Mouse (Mus musculus): ENCODE results near the gene Slc25a12.

Gene Slc25a12

DNA sequence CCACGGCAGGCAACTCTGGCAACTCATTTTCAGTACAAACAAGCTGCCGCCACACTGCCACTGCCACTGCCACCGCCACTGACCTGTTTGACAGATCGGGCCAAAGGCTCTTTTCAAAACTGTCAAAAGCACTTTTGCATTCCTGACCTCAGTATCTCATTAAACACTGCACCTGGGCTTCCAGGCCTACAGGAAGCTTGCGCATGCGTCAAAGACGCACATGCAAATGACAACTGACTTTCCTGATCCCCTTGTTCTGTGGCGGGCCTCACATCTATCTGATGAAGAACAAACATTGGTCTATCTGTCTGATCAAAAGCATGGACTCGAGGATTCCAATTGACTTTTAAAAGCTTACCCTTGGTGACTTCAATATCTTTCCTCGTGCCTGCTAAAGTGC is 55.5 kb downstream of the Slc25a12 start:
- no peak for DNase-seq (ENCODE audit: low read depth in 1 of 2, low spot score in 2 of 2)

DNA sequence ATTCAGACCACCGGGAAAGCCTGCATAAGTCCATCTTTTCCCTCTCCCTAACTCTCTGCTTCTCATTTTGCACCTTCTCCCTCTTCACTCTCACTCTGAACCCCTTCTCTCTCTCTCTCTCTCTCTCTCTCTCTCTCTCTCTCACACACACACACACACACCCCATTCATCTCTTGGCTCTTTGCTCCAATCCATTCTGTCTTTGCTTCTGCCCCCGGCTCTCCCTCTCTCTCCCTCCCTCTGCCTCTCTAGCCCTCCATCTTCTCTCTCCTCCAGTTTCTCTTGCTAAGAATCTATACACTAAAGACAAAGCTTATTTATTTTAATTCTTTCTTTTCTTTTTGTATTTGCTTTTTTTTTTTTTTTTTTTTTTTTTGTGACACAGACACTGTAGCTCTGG is 57.8 kb downstream of the Slc25a12 start:
- no peak for DNase-seq (ENCODE audit: low read depth in 1 of 2, low spot score in 2 of 2)

DNA sequence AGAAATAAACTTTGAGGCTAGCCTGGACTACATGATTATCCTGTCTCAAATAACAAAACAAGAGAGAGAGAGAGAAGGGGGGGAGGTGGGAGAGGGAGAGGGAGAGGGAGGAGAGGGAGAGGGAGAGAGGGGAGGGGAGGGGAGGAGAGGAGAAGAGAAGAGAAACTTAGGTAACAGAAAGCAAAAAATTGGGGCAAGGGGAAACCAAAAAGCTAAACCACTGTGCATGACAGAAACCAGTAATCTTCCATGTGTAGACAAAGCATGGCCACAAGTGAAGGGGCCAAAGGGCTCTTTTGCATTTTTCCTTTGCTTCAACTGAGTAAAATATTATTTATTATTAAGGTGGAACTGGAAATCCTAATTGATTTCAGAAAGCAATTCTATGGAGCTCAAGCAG is 61.2 kb downstream of the Slc25a12 start:
- no peak for DNase-seq (ENCODE audit: low read depth in 1 of 2, low spot score in 2 of 2)

DNA sequence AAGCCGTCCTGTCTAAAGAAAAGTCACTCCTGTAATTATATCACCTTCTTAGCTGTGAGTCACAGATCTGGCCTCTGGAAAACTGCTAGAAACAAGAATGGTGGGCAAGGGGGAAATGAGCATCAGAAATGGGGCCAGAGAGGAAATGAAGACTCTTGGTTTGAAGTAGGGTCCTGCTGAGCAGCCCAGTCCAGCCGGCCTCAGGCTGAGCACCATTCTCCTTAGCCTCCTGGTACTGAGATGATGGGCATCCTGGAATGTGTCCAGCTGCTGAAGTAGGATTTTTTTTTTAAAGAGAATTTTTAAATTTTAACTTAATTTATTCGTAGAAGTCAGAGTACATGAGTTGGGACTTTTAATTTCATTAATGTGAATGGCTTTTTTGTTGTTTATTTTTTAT is 62.7 kb downstream of the Slc25a12 start:
- DNase-seq (ENCODE audit: low read depth in 1 of 2, low spot score in 2 of 2): no peak

DNA sequence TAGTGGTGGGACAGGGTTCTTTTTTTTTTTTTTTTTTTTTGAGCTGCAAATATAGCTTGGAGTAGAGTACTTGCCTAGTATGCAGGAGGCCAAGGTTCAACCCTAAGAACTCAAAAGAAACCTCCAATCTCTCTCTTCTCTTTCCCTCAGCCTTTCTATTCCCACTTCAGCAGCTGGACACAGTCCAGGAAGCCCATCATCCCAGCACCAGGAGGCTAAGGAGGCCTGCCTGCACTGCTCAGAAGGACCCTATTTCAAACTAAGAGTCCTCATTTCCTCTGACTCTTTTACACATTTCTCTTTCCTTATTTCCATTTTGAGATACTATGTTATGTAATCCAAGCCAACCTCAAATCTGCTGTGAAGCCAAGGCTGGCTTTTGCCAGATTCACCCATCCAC is 64.3 kb downstream of the Slc25a12 start:
- no peak for DNase-seq (ENCODE audit: low read depth in 1 of 2, low spot score in 2 of 2)

DNA sequence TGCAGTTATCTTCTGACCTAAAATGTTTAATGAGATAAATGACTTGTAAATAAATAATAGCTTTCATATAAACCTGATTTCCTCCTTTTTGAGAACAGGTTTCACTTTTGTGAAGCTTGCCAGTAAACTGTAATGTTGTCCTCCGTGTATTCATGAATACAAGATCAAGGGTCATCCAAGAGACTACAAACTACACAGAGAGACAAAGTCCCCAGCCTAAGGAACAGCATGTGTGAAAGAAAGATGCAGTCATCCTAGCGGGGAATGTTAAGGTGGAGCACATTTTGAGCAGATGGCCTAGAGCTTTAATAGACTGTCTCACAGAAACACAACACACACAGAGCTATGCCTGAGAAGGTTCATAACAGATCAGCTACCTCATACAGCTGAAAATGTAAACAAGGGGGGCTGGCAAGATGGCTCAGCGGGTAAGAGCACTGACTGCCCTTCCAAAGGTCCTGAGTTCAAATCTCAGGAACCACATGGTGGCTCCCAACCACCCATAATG is 65.3 kb downstream of the Slc25a12 start:
- DNase-seq (ENCODE audit: low read depth in 1 of 2, low spot score in 2 of 2): no peak

DNA sequence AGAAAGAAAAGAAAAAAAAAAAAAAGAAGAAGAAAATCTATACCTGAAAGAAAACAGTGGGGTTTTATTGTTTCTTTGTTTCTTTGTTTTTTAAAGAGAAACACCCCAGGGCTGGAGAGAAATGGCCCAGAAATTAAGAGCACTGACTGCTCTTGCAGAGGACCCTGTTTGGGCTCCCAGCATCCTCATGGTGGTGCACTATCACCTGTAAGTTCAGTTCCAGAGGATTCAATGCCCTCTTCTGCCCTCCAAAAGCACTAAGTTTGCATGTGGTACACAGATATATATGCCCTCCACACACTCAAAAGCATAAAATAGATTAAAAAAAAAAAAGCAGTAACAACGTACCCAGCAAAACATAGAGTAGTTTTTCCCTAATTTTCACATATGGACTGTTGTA is 68.8 kb downstream of the Slc25a12 start:
- no peak for DNase-seq (ENCODE audit: low read depth in 1 of 2, low spot score in 2 of 2)

DNA sequence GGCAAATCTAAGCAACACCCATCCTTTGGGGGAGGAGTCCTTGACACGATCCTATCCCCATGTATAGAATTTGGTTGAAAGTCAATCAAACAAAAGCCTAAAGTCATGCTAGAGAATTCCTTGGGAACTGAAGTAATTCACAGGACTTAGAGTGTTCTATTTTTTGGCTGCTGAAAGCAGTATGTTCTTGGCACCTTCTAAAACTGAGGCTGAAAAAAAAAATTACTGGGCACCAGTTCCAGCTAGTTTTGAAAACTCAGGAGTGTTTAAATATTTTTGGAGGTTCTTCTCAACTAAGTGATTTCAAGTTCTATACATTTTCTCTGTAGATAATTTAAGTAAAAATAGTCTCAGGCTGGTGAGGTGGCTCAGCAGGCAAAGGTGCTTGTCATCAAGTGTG is 70.0 kb downstream of the Slc25a12 start:
- DNase-seq (ENCODE audit: low read depth in 1 of 2, low spot score in 2 of 2): no peak

DNA sequence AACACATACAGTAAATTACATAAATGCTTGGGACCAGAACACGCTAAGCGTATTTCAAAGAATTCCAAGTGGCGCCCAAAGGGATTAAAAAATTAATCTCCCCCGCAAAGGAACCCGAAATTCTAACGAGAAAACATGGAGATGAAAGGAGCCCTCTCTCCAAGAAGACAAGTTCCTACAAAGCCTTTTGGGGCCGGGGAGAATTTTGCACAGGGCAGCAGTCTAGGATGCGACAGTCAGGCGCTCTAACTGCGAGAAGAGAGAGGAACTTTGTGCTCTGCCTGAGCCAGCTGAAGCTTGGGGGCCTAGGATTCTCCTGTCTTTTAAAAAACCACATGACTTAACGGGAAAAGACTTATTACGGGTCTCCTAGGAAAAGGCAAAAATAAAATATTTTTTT is 71.7 kb downstream of the Slc25a12 start:
- no peak for DNase-seq (ENCODE audit: low read depth in 1 of 2, low spot score in 2 of 2)

DNA sequence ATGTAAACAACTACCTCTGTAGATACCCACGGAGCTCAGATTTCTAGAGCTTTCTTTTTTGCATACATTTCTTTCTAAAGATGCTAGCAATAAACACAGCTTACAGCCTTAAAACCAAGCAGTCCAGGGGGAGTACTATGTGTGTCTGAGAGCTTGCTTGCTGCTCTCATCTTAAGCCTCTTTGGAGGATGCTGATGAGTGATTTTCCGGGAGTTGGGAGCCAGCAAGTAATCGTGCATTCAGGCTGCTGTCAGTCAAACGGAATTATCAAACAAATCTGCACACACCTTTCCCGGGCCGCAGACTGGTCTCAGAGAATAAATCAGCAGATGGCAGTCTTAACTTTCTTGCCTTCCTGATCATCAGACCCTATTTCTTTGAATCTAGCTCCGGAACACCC is 73.1 kb downstream of the Slc25a12 start:
- no peak for DNase-seq (ENCODE audit: low read depth in 1 of 2, low spot score in 2 of 2)

DNA sequence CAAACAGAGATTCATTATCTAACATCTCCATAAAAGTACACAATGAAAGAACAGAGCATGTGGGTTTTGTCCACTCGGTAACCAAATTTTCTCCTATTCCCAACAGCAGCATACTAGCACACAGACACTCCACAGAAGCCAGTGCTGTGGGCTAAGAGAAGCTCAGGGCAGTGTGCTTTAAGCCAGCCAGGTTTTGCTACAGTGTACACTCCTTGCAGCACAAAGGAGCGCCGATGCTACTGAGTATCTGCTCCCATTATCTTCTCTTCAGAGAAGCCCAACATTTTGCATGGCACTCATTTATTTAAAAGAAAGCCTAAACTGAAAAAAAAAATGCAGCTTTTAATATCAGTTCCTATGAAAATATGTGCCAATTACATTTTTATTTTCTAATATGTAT is 73.6 kb downstream of the Slc25a12 start:
- DNase-seq (ENCODE audit: low read depth in 1 of 2, low spot score in 2 of 2): no peak

DNA sequence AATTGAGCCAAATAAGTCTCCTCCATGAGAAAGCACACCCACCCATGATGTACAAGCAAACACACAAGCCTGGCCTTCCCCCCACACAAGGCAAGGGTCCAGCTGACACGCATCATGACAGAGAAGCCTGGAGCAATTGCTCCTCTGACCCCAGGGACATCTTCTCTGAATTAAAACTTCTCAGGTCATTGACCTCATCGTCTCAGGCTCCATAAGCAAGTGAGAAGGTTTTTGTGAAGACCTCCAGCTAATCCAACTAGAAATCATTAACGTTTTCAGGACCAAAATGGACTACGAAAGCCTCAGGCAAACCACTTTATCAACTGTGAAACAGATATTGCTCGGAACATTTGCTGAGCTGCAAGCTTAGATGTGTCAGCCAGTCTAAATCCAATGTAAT is 76.0 kb downstream of the Slc25a12 start:
- no peak for DNase-seq (ENCODE audit: low read depth in 1 of 2, low spot score in 2 of 2)

DNA sequence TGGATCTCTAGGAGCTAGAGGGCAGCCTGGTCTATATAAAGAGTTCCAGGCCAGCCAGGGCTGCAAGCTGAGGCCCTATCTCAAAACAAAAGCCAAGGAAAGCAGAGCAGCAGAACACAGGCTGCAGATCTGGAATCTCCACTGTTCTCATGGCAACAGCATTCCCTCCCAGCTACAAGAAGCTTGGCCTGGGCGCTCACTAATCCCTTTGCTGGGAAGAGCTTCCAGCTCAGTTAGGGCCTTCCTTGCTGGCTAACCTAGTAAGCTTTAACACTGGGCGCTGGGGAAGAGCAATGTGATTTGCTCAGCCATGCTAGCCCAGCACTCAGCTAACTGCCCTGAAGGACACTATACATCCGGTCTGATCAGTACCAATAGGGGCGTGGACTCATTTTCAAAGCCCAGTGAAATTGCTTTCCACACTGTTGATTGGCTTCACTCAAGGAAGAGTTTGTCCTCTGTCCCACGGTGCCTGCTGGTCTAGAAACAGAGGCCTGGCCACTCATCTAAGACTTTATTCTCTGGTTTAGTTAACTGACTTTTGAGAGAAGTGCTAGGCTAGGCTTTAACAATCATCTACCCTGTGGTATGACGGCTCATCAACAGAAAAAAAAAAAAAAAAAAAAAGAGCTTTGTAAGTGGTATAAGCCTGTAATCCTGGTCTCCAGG is 77.3 kb downstream of the Slc25a12 start:
- DNase-seq (ENCODE audit: low read depth in 1 of 2, low spot score in 2 of 2): no peak

DNA sequence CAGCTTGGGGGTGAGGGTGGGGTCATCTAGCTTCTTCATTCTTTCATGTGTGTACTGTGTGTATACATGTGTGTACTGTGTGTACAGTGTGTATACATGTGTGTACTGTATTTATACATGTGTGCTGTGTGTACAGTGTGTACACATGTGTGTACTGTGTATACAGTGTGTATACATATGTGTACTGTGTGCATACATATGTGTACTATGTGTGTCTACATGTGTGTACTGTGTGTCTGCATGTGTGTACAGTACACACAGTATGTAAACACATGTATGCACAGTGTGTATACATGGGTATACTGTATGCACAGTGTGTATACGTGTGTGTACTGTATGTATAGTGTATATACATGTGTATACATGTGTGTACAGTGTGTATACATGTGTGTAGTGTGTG is 85.6 kb downstream of the Slc25a12 start:
- no peak for DNase-seq (ENCODE audit: low read depth in 1 of 2, low spot score in 2 of 2)

DNA sequence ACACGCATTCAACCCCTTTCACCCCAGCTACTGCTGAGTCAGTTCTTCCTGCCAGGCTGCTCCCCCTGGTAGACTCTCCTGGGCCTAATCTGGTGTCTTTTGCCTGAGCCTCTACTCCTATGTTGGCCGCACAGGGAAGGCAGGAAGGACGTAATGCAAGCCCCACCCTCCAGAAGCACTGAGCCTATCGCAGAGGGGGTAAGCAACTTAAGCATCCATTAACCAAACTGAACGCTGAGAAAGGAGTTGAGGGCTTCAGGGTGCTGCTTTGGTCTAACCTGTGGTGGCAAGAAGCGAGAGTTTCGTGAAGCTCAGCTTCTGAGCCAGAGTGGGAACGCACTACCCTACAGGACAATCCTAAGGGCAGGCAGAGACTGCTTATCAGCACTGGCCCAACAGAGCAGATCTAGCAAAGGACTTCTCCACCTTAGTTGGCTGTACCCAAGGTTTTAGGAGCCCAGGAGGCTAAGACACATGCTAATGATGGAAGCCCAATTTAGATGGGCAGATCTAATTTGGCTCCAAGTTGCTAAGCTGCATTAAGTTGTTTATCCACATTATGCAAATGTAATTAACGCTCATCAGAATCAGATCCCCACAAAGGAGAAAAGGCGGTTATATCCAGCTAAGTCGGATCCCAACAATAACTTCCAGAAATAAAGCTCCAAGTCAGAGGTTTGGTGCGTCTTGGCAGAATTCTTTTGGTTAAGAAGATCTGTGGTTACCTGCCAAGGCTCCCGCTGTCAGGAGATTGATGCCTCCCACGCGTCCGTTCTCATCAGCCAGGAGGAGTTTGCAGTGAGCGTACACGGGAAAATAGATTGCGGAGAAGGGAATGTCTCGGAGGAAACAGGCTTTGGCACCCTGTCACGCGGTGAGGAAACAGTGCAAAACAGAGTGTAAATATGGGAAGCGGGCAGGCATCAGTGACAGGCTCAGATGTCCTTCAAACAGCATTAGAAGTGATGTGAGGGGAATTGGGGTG is 88.5 kb downstream of the Slc25a12 start:
- DNase-seq (ENCODE audit: low read depth in 1 of 2, low spot score in 2 of 2): no peak

DNA sequence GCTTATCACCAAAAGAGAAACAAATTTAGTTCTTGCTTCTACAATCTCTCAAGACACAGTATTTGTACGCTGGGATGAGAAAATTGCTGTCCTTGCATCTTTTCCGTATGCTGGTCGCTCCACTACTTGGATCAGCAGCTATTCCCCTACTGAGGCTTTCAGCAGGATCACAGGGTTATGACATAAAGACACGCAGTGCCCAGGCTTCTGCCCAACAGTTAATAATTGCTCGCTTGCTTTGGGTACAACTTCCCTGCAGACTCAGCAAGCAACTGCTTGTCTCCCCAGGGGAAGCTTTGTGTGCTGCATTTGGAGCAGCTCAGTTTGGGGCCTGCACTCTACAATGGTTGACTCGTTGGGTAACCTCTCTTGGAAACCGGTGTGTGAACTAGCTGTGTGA is 91.8 kb downstream of the Slc25a12 start:
- DNase-seq (ENCODE audit: low read depth in 1 of 2, low spot score in 2 of 2): no peak

DNA sequence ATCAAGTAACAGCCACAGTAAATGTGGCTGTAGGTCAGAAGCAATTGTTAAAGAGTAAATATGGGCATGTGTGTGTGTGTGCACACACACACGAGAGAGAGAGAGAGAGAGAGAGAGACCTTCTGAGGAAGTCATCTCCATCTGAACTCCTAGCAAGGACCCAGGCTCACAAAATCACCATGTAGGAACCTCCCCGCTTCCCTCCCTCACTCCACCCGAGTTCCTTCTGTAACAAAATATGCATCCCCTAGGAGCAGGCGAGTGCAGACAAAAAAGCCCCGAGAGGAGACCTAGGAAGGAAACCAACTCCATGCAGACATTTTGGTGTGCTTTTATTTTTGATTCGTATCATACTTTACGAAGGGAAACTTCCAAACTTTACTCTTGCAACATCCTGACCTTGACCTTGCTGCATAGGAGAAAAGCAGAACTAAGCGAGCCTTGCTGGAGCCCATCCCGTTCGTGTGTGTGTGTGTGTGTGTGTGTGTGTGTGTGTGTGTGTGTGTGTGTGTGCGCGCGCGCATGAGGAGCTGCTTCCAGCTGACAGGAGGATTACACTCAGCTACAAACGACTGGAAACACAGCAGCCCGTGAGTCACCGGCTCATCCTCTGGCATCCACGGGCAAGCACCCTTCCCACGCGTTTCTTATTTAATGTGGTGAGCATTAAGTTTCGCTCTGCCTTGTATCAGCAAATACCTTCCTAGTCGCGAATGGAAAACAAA is 93.4 kb downstream of the Slc25a12 start:
- DNase-seq (ENCODE audit: low read depth in 1 of 2, low spot score in 2 of 2): peak; percentile 35 to 56

DNA sequence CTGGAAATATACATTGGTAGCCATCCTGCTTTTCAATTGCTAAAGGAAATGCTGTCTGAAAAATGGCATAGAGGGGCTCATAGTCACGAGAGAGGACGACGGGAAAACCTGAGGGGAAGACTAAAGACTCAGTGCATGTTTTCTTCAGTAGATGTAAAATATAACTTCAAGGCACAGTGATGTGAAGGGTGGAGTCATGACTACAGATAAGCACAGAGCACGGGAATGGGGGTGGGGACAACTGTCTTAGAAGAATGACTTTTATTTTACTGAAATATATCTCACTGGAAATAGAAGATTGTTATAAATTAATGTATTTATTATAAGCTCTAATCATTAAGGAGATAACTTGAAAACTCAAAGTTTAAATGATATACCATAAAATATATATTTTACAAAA is 97.5 kb downstream of the Slc25a12 start:
- DNase-seq (ENCODE audit: low read depth in 1 of 2, low spot score in 2 of 2): no peak

DNA sequence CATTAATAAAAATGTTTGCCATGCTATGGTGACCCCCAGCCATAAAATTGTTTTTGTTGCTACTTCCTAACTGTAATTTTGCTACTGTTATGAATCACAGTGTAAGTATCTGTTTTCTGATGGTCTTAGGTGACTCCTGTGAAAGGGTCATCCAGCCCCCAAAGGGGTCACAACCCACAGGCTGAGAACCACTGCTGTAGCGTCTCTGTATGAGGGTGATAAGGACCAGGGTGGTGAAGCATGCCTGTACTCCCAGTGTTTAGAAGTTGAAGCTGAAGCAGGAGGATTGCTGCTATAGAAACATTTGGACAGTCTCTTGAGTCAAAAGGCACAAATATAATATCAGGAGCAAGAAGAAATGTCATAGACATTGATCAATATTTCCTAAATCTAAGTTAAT is 98.2 kb downstream of the Slc25a12 start:
- DNase-seq (ENCODE audit: low read depth in 1 of 2, low spot score in 2 of 2): no peak

DNA sequence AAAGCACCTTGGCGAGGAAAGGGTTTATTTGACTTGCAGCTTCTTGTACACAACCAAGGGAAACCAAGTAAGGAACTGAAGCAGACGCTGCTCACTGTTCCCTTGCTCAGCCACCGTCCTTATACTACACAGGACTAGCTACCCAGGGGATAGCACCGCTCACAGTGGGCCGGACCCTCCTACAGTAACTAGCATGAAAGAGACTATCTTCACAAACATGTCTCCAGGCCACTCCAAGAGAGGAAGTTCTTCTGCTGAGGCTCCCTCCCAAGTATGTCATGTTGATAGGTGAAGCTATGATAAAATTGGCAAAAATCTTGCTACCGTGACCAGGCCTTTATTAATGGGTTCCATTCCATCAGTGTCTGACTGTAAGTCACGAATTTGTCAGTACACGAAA is 98.9 kb downstream of the Slc25a12 start:
- DNase-seq (ENCODE audit: low read depth in 1 of 2, low spot score in 2 of 2): no peak

DNA sequence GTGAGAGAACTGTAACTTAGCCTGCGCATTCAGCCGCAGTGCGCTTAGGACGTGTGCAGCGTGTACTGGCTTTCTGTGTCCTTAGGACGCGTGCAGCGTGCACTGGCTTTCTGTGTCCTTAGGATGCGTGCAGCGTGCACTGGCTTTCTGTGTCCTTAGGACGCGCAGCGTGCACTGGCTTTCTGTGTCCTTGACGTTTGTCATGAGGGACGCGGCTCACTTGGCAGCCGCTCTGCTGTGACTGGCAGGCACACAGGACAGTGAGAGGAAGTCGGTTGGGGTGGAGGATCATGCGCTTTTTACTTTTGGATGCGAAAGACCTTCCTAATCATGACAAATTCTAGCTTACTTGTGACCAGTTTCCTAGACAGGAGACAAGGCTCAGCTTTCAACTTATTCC is 103.0 kb downstream of the Slc25a12 start:
- DNase-seq (ENCODE audit: low read depth in 1 of 2, low spot score in 2 of 2): no peak

DNA sequence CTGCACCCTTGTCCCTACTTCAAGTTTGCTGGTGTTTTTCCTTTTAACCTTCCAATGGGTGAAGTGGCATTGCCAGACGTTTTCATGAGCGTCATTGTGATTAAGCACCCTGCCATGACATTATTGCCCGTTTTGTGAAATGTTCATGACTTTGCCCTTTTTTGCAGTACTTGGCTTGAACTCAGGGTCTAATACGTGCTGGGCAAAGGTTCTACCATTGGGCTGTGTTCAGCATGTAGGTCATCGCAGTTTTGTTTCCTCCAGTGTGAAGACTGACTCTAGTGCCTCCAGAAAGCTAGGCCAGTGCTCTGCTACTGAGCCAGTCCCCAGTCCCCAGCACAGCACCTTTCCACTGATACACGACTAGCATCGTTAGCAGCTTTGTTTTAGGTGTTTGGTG is 111.0 kb downstream of the Slc25a12 start:
- DNase-seq (ENCODE audit: low read depth in 1 of 2, low spot score in 2 of 2): no peak
